Mouse (Mus musculus) stomach, postnatal 0 days (tissue): ENCODE data around the gene Borcs6. TPM values are rescaled to one million over a fixed set of nuclear protein-coding genes. Genes with fewer than 3 reads are reported as not detected.

Experiments
- ATAC-seq: fragments of 200-750 bp; cut with Nextera tagmentation; 2 replicates; pipeline ENCODE4 v1.8.0; 2017; ENCODE audit not compliant: low FRiP score, low TSS enrichment
- DNase-seq: peaks from one replicate; pipeline ENCODE4 v3.0.0-alpha.2; 2016; ENCODE audit warnings: low spot score
- H3K27ac ChIP-seq: fragments of 300-500 bp; sonication (generic); replicated peaks from 2 replicates; pipeline ENCODE4 v1.5.1; 2014; ENCODE audit warnings: mild to moderate bottlenecking, control low read depth
- H3K27me3 ChIP-seq: fragments of 300-500 bp; sonication (generic); 2 replicates; pipeline ENCODE4 v1.6.1; 2014; ENCODE audit warnings: low read length; ENCODE audit not compliant: control insufficient read depth, insufficient read depth
- H3K36me3 ChIP-seq: fragments of 300-500 bp; sonication (generic); 2 replicates; pipeline ENCODE4 v1.6.1; 2014; ENCODE audit warnings: low read length, mixed read lengths; ENCODE audit not compliant: control insufficient read depth, insufficient read depth
- H3K4me1 ChIP-seq: fragments of 300-500 bp; sonication (generic); replicated peaks from 2 replicates; pipeline ENCODE4 v1.6.1; 2014; ENCODE audit warnings: antibody characterized with exemption; ENCODE audit not compliant: control insufficient read depth, insufficient read depth
- H3K4me2 ChIP-seq: fragments of 300-500 bp; sonication (generic); replicated peaks from 2 replicates; pipeline ENCODE4 v1.6.1; 2014; ENCODE audit warnings: low read depth, mild to moderate bottlenecking, control low read depth, moderate library complexity
- H3K4me3 ChIP-seq: fragments of 300-500 bp; sonication (generic); 2 replicates; pipeline ENCODE4 v1.5.1; 2014; ENCODE audit warnings: low read depth, low read length, control low read depth
- H3K9ac ChIP-seq: fragments of 300-500 bp; sonication (generic); 2 replicates; pipeline ENCODE4 v1.6.1; 2014; ENCODE audit warnings: mild to moderate bottlenecking, low read length, control low read depth, mixed read lengths
- H3K9me3 ChIP-seq: fragments of 300-500 bp; sonication (generic); 2 replicates; pipeline ENCODE4 v1.6.1; 2016; ENCODE audit warnings: low read length; ENCODE audit not compliant: control insufficient read depth
- CTCF ChIP-seq: IDR thresholded peaks from 2 replicates; pipeline ENCODE4 v1.5.1; 2016; ENCODE audit warnings: antibody characterized with exemption, low read depth, mild to moderate bottlenecking, moderate library complexity
- EP300 ChIP-seq: optimal IDR thresholded peaks from 2 replicates; pipeline ENCODE3; 2016; ENCODE audit warnings: antibody characterized with exemption
- WGBS: fragments of 180-500 bp; shearing (Covaris S2); extraction: QIAGEN DNeasy Blood & Tissue Kit; methylation state at CpG from one replicate; pipeline ENCODE4 v1.1.7; 2014; 5-methylcytosine and 5-hydroxymethylcytosine counted together
- polyA plus RNA-seq: library from polyadenylated mRNA; unstranded; fragments of >200 nt; fragmentation: Nextera tagmentation; extraction: Ambion mirVana; gene quantifications from 2 replicates; pipeline ENCODE4 v1.2.1, GENCODE M21; 2015

Borcs6 gene
- polyA plus RNA-seq, 1 experiment from 2014 or later: 14.6 TPM

GRCm38 (mm10) chr11:69100639-69101360 lies 41.3 kb downstream of the Borcs6 start:
- DNase-seq (no peak), ATAC-seq (no peak)
- TF ChIP-seq EP300 (no peak), CTCF (no peak)
- Histone ChIP-seq H3K36me3 (peaks cover 57% of the 10 kb centered on the region), H3K27me3 (no peaks in the 10 kb centered on the region), H3K4me2 (peak overlapping the region; percentile 70; the same call in 1 of the 2 replicates), H3K4me3 (peak overlapping the region; percentile 91), H3K27ac (no peak overlapping the region; the same call in 1 of the 2 replicates), H3K4me1 (peaks cover 8% of the 10 kb centered on the region), H3K9me3 (no peaks in the 10 kb centered on the region), H3K9ac (no peak overlapping the region)
- 91% methylated on average over 20 of the region's 20 CpGs for WGBS

DNA sequence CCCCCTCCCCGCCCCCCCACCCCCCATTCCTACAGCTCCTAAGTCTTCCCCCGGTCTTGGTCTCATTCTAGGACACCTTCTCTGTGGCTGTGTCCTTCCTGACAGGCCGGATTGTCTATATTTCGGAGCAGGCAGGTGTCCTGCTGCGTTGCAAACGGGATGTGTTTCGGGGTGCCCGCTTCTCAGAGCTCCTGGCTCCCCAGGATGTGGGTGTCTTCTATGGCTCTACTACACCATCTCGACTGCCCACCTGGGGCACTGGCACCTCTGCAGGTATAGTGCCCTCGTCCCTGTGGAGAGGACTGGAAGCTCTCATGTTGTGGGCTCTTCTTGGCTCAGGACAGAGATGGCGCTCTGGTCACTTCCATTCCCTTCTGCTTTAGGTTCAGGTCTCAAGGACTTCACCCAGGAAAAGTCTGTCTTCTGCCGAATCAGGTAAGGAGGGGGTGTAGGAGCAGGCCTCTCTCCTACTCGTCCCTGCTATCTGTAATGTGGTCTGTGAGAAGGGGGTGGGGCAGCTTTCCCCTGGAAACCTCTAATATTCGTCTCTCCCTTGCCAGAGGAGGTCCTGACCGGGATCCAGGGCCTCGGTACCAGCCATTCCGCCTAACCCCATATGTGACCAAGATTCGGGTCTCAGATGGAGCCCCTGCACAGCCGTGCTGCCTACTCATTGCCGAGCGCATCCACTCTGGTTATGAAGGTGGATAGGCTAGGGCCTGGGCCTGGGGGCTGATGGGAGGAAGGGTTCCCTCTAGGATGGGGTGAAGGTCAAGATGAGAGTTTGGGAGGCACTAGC lies 42.3 kb downstream of the Borcs6 start:
- no peak overlapping the region for H3K27ac ChIP-seq
- ATAC-seq (no peak), DNase-seq (no peak)
- H3K9me3 ChIP-seq: no peaks in the 10 kb centered on the region
- H3K27me3 ChIP-seq: no peaks in the 10 kb centered on the region
- H3K4me1 ChIP-seq: peaks cover 8% of the 10 kb centered on the region
- H3K4me2 ChIP-seq: no peak overlapping the region
- peaks cover 66% of the 10 kb centered on the region for H3K36me3 ChIP-seq
- 90% methylated on average over 21 of the region's 21 CpGs for WGBS
- H3K4me3 ChIP-seq: no peak overlapping the region
- TF ChIP-seq CTCF (no peak), EP300 (no peak)
- H3K9ac ChIP-seq: no peak overlapping the region

DNA sequence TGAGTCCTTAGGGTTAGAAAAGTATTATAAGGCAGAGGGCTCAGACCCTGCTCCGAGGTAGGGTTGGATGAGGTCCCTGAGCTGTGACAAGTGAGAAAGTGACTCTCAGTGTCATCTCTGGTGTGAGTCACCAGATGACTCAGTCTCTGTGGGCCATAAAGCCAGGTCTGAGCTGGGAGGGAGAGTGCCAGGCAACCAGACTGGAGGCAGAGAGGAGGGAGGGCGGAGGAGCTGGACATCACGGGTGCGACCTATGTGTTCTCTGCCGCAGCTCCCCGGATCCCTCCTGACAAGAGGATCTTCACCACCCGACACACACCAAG lies 42.8 kb downstream of the Borcs6 start:
- no peak for ATAC-seq

GRCm38 (mm10) chr11:69103121-69103520 lies 43.6 kb downstream of the Borcs6 start:
- Histone ChIP-seq H3K36me3 (peaks cover 77% of the 10 kb centered on the region), H3K4me2 (no peak overlapping the region), H3K9me3 (no peaks in the 10 kb centered on the region), H3K4me1 (peaks cover 3% of the 10 kb centered on the region), H3K27me3 (no peaks in the 10 kb centered on the region), H3K9ac (no peak overlapping the region), H3K4me3 (no peak overlapping the region), H3K27ac (no peak overlapping the region)
- no peak for ATAC-seq
- no peak for DNase-seq
- TF ChIP-seq CTCF (no peak), EP300 (no peak)
- WGBS: 94% methylated on average over 14 of the region's 14 CpGs

More for the DNA sequence above, 42.8 kb downstream of the Borcs6 start:
- H3K27ac ChIP-seq: no peak overlapping the region
- TF ChIP-seq CTCF (no peak), EP300 (no peak)
- H3K4me3 ChIP-seq: no peak overlapping the region
- no peaks in the 10 kb centered on the region for H3K27me3 ChIP-seq
- H3K36me3 ChIP-seq: peaks cover 71% of the 10 kb centered on the region
- DNase-seq: no peak
- H3K9ac ChIP-seq: no peak overlapping the region
- no peak overlapping the region for H3K4me2 ChIP-seq
- H3K9me3 ChIP-seq: no peaks in the 10 kb centered on the region
- 87% methylated on average over 7 of the region's 7 CpGs for WGBS
- peaks cover 8% of the 10 kb centered on the region for H3K4me1 ChIP-seq

- no peak overlapping the region for H3K4me3 ChIP-seq
- H3K9me3 ChIP-seq: no peaks in the 10 kb centered on the region
- peaks cover 82% of the 10 kb centered on the region for H3K36me3 ChIP-seq
- H3K4me1 ChIP-seq: no peaks in the 10 kb centered on the region; the same call in 1 of the 2 replicates
- no peak for DNase-seq
- 88% methylated on average over 15 of the region's 15 CpGs for WGBS
- no peak overlapping the region for H3K9ac ChIP-seq
- H3K27me3 ChIP-seq: no peaks in the 10 kb centered on the region
- TF ChIP-seq EP300 (no peak), CTCF (no peak)
- ATAC-seq: no peak
- no peak overlapping the region for H3K27ac ChIP-seq
- H3K4me2 ChIP-seq: no peak overlapping the region
Observed at GRCm38 (mm10) chr11:69103531-69104435, 44.3 kb downstream of the Borcs6 start.
